Mouse (Mus musculus): ENCODE measurements around the gene Prkrip1.
"Not testable (repeated sequence)": the region's sequence is repeated elsewhere in the genome, so short reads cannot be mapped to it uniquely, and the experiment has no call there.

Gene Prkrip1

DNA sequence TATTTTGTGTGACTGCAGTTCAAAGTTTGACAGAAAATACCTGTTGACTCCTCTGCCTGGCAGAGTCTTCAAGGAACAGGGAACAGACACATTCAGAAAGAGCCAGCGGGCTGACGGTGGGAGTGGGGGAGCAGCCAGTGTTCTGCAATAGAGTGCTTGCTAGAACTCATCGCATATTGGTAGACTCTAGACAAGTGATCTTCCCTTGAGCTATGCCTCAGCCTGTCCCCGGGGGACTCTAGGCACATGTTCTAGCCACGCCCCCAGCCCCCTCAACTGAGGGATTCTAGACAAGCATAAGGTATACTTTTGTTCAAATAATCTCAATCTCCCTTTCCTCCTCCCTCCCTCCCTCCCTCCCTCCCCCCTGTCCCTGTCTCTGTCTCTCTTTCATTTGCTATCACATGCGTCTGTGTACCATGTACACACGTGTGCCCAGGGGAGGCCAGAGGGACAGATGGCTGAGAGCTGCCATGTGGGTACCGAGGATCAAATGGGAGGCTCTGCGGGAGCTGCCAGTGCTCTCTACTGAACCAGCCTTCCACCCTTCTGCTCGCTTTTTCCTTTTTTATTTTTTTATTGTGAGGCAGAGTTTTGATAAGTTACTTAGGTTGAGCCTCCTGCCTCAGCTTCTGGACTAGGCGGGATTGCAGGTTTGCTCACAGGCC, 34.8 kb downstream of the Prkrip1 start:
- ATAC-seq (ENCODE audit: low TSS enrichment): no peak

DNA sequence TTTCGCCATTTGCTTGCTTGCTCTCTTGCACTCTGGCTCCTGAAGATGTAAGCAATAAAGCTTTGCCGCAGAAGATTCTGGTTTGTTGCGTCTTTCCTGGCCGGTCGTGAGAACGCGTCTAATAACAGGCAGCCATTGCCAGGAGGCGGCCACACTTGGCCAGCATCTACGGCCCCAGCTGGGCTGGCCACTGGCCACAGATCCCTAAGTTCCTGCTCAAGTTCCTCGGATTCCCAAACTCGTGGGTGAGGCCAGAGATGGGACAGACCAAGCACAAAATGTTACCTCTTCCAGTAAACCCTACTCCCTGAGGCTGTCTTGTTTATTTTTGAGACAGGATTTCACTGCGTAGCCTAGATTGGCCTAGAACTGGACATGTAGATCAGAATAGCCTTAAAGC, 38.7 kb downstream of the Prkrip1 start:
- ATAC-seq (ENCODE audit: low TSS enrichment): not testable (repeated sequence)

DNA sequence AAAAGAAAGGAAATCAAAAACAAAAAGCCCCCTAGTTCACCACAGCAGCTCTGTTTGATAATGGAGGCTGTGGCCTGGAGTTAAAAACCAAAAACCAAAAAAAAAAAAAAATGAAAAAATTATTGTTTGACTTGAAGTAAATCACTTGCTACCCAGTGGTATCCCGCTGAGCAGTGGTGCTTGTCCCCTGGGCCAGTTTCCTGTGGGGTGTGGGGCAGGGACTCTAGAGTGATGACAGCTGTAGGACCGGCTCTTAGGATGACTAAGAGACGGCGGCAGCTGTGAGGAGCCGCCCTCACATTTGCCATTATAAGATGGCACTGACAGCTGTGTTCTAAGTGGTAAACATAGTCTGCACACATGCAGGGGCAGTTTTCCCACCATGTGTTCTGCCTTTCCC, 43.4 kb downstream of the Prkrip1 start:
- no peak for ATAC-seq (ENCODE audit: low TSS enrichment)

- no peak for ATAC-seq (ENCODE audit: low TSS enrichment)
These were observed 46.4 kb downstream of the Prkrip1 start for GRCm38 (mm10) chr5:136152365-136152764.

DNA sequence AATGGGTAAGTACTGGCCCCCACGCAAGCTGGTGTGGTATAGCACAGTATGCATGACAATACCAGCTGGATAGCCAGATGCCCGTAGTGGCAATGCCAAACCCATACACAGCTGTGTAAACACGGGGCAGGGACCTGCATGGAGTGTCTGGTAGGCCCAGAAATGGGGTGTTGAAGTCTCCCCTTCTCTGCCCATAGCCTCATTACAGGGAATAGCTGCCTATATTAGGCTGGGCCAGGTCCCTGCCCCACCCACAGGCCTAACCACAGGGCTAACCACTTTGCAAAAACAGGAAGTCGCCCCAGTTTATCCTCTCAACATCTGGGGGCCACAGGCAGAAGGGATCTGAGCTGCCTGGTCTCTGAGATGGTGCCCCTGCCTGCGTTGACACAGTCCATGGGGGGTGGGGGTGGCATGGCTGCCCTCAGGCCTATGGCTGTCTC, 49.6 kb downstream of the Prkrip1 start:
- not testable (repeated sequence) for ATAC-seq (ENCODE audit: low TSS enrichment)

- no peak for ATAC-seq (ENCODE audit: low TSS enrichment)
These were observed 51.1 kb downstream of the Prkrip1 start for GRCm38 (mm10) chr5:136147704-136148103.

GRCm38 (mm10) chr5:136146936-136147335, 51.8 kb downstream of the Prkrip1 start:
- ATAC-seq (ENCODE audit: low TSS enrichment): no peak

DNA sequence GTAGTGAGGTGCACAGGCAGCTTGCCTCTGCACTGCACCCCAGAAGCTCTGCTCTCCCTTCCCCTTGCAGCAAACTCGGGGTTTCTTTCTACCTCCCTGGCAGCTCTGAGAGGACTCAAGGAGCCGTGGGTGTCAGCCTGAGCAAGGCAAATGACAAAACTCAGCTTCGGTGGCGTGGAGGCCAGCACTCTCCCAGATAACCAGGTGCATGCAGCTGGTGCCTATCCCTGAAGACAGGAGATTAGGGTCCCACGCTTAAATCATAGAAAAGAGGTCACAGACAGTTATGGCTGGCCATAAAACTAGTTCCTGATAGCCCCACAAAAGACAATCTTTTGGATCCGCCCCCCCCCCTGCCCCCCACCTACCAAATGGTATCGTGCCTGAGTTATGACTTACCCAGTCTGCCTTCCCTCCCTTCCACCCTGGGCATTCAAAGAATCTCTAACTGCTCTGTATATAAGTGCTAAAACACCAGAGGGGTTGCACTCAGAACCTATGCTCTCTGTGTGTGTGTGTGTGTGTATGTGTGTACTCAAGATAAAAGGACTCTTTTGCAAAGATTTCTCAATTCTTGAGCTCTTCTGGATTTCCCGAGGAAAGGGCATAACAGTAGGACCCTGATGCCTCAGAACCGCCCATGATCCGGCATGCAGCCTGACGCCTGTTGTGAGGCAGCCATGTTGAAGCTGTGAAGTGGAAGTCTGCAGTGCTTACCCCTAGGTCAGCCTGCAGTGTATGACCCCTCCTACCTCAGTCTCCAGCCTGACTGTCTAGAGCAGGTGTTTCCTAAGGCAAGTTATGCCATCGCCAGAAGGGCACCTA, 53.9 kb downstream of the Prkrip1 start:
- ATAC-seq (ENCODE audit: low TSS enrichment): no peak

- ATAC-seq (ENCODE audit: low TSS enrichment): no peak
These were observed 55.5 kb downstream of the Prkrip1 start for GRCm38 (mm10) chr5:136143161-136143755.

GRCm38 (mm10) chr5:136142746-136143145, 56.0 kb downstream of the Prkrip1 start:
- ATAC-seq (ENCODE audit: low TSS enrichment): no peak

- ATAC-seq (ENCODE audit: low TSS enrichment): no peak
These were observed 58.7 kb downstream of the Prkrip1 start for GRCm38 (mm10) chr5:136140057-136140482.

DNA sequence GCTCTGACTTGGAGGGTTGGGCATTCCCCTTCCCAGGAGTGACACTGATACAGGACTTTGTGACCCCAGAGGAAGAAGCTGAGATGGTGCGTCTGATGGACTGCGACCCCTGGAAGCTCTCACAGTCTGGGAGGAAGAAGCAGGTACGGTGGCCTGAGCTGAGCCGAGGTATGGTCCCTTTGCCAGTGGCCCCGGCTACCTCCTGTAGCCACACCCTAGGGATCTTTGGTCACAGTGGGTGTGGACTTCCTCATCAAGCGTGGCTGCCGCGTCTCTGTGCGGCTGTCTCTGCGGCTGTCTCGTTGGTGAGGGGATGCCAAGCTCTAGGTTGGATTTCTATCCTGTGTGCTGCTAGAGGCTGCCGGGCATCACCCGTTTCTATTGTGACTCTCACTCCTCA, 59.4 kb downstream of the Prkrip1 start:
- no peak for ATAC-seq (ENCODE audit: low TSS enrichment)

DNA sequence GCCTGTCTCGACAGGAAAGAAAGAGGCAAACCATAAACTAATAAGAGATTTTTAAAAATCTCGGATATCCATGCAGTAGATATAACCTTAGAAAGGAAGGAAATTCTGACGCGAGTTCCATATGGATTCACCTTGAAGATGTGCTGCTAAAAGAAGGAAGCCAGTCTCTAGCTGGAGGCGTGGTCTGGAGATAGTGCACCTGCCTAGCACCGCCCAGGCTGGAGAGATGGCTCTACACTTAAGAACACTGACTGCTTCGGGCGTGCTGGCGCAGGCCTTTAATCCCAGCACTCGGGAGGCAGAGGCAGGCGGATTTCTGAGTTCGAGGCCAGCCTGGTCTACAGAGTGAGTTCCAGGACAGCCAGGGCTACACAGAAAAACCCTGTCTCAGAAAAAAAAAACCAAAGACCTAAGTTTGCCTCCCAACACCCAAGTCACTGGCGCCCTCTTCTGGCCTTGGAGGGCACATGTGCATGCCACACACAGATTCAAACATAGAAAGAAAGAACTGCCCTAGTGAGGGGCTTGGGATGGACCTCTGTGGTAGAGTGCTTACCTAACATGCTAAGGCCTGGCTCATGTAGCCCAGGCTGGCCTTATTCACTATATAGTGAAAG, 61.0 kb downstream of the Prkrip1 start:
- no peak for ATAC-seq (ENCODE audit: low TSS enrichment)

GRCm38 (mm10) chr5:136136292-136136990, 62.3 kb downstream of the Prkrip1 start:
- no peak; the same call in 1 of the 2 replicates for ATAC-seq (ENCODE audit: low TSS enrichment)

GRCm38 (mm10) chr5:136135571-136136291, 63.0 kb downstream of the Prkrip1 start, which contains the start of the genes Lrwd1 and Alkbh4:
Gene Lrwd1, minus strand, starts transcription at chr5:136136074.
Gene Alkbh4, plus strand, starts transcription at chr5:136136146.
- peak; percentile 96 for ATAC-seq (ENCODE audit: low TSS enrichment)

Measured in frontal cortex, adult (tissue).